Mouse (Mus musculus) hematopoietic multipotent progenitor cell, adult 10-12 weeks (in vitro differentiated cells): ENCODE measurements around the gene Exosc2. TPM values are rescaled to one million over a fixed set of nuclear protein-coding genes. Genes with fewer than 3 reads are reported as not detected.

Experiments
- polyA plus RNA-seq: library from polyadenylated mRNA; stranded (reverse); fragments of >175 nt; gene quantifications from 2 replicates; pipeline ENCODE4 v1.2.3, GENCODE M21; 2012; ENCODE audit warnings: low replicate concordance

Gene Exosc2
- polyA plus RNA-seq, result 4.7 and 9.0 TPM in 2 replicates

GRCm38 (mm10) chr2:31670551-31671035 lies at the start of gene Exosc2:
Gene Exosc2 (plus strand): TSS chr2:31670715.

GRCm38 (mm10) chr2:31639901-31640608 lies 30.5 kb upstream of the Exosc2 start, which contains the start of gene Prdm12:
Gene Prdm12 (plus strand): TSS chr2:31640037.

GRCm38 (mm10) chr2:31688074-31688925 lies 17.8 kb downstream of the Exosc2 start, which contains the start of gene Abl1:
Gene Abl1 (plus strand): TSS chr2:31688376.

Other genes with a start within 250 kb of the Exosc2 start
- 9.6 and 11.4 TPM in 2 replicates for gene Ass1, start 200.5 kb upstream of the Exosc2 start, polyA plus RNA-seq
- 48.5 and 84.3 TPM in 2 replicates for gene Fubp3, start 98.1 kb upstream of the Exosc2 start, polyA plus RNA-seq
- gene Prdm12, start 30.7 kb upstream of the Exosc2 start, polyA plus RNA-seq, result not detected in 2 replicates
- gene Abl1, start 17.7 kb downstream of the Exosc2 start, polyA plus RNA-seq, result 78.8 and 128 TPM in 2 replicates
- gene Qrfp, start 139.9 kb downstream of the Exosc2 start, polyA plus RNA-seq, result 2.5 and 3.6 TPM in 2 replicates
- gene Fibcd1, start 175.3 kb downstream of the Exosc2 start, polyA plus RNA-seq, result 0.18 and 0.20 TPM in 2 replicates
- 0.06 TPM in 1 of 2 replicates, not detected in the other for gene Lamc3, start 216.6 kb downstream of the Exosc2 start, polyA plus RNA-seq